Mouse (Mus musculus): Measurements from ENCODE around the gene Tgtp2. TPM values are rescaled to one million over a fixed set of nuclear protein-coding genes. Genes with fewer than 3 reads are reported as not detected.
"Not testable (repeated sequence)": the region's sequence is repeated elsewhere in the genome, so short reads cannot be mapped to it uniquely, and the experiment has no call there.

Gene Tgtp2
- not detected for total RNA-seq (2021)
- long read RNA-seq, experiment 1 = 0 reads
- long read RNA-seq, experiment 2 = 0 reads

DNA sequence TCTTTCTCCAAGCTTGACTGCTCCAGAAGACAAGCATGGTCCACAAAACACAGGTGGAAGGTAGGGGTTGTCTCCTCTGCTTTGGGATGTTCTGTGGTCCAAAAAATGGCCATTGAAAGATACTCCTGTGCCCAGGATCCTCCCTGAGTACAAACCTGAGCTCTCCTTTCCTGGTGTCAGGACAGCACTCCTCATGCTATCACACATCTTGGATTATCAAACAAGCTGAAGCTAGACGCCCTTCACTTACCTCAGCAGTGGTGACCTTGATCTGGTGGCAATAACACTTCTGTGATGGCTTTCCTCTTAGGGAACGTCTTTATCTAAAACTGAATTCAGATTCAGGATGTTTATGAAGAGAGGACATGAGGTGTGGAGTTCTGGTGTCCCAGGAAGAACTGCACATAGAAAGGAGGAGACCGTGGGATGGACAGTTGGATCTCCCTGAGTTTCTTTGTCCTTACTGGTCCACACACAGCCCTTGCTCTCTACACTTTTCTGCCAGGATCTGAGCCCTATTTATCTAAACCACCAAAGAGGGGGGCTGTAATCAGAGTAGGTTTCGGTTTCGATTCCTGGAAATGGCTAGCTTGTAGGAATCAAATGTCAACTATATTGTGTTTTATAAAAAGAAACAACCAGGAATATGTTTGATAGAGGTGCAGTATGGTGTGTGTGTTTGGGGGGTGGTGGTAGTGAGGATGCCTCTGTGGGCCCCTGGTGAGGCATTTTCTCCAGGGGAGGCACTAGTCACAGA is at the start of gene Tgtp2:
Tgtp2 (minus strand) TSS at position 494 of the 757 bp plus-strand sequence.
- DNase-seq (ENCODE audit: low spot score in 2 of 2) = not testable (repeated sequence)

DNA sequence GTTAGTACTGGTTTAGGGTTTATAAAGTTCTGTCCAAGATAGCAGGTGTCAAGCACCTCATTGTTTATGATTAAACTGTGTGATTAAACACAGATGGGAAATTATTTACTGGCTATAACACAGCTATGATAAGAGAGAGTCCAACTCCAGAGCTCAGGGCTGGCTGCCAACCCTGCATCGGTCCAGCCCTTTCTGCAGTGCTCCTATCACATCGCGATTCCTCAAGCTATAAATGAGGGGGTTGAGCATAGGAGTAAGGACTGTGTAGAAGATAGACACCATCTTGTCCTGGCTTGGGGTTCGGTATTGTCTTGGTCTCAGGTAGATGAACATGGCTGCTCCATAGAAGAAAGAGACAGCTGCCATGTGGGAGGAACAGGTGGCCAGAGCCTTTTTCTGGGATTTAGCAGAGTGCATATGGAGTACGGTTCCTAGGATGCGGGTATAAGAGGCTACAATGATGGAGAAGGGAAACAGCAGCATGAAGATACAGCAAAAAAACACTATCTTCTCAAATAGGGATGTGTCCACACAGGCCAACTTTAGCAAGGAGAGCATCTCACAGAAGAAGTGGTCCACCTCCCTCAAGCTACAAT is 48.7 kb upstream of the Tgtp2 start:
- DNase-seq (ENCODE audit: low spot score in 2 of 2) = no peak

DNA sequence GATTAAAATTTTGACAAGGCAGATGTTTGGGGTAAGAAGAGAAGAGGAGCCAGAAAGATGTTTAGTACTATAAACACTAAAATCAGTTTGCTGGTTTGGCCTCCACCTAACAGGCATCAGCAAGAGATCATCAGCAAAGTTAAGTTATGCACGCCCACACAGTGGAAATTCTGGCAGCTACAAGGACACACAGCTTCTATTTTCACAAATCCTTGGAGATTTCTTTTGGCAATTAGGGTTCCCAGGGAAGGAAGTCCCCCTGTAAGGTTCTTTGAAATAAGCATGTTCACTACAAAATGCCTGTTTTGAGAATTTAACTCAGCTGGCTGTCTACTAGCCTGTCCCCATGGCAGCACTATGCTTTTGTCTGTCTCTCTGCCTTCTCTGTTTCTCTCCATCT is 47.0 kb upstream of the Tgtp2 start:
- DNase-seq (ENCODE audit: low spot score in 2 of 2) = no peak

DNA sequence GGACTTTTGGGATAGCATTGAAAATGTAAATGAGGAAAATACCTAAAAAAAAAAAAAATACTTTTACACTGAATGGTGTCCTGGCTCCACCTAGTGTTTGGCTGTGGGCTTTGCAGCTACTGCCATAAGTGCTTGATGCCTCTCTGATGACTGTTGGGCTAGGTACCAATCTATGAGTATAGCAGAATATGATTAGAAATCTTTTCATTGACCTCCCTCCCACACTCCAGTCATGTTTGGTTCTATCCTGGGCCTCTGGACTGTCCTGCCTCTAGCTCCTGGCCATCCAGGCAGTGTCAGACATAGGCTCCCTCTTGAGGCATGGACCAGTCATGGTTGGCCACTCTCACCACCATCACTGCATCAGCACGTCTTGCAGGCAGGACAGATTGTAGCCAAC is 44.8 kb upstream of the Tgtp2 start:
- no peak for DNase-seq (ENCODE audit: low spot score in 2 of 2)

DNA sequence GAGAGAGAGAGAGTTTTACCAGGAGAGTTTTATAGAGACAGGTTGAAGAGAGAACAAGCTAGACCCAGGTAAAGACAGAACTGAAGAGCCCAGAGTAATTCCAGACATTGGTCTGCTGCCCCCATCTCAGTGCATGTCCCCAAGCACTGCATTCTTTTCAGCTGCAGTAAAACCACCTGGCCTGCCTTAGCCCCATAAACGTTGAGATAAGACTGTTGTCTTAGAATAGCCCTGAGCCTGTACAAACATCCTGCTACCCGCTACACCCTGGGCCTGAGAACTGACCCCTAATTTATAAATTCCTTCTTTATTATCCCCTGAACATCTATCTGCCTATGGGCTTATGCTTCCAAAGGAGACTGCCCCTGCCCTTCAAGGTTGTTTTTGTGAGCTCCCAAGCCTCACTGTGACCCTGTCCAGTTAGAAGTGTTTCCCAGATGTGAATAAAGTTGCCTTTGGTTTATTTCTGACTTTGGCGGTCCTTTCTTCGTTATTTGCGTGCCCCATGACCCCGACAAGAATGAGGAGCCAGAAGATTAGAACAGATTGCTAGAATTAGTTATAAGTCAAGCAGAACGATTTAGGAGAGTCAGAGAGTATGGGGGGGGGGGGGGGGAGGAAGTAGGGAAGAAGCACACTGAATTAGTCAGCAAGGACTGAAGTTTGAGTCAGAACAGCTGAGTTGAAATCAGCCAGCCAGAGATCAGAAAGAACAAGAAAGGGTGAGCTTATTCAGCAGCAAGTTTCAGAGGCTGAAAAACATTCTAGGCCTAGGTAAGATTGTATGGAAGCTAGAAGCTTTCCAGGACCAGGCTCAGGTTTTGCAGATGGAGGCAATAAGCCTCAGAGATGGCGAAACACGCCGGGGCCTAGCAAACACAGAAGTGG is 43.9 kb upstream of the Tgtp2 start:
- DNase-seq (ENCODE audit: low spot score in 2 of 2) = no peak

DNA sequence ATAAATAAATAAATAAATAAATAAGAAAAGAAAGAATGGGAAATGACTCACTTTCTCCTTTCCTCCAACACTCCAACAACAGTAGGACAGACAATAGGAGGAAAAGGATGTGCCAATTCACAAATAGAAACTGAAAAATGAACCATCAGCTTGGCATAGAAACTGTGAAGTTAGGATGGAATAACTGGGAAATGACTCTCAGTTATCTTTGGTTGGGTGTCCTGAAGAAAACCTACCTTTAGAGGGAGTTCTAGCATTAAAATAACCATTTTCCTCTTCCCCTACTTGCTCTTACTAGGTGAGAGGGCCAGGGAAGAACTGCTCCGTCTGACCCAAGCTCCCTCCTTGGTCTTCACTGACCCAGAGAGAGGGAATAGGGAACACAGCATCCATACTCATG is 41.7 kb upstream of the Tgtp2 start:
- no peak for DNase-seq (ENCODE audit: low spot score in 2 of 2)

DNA sequence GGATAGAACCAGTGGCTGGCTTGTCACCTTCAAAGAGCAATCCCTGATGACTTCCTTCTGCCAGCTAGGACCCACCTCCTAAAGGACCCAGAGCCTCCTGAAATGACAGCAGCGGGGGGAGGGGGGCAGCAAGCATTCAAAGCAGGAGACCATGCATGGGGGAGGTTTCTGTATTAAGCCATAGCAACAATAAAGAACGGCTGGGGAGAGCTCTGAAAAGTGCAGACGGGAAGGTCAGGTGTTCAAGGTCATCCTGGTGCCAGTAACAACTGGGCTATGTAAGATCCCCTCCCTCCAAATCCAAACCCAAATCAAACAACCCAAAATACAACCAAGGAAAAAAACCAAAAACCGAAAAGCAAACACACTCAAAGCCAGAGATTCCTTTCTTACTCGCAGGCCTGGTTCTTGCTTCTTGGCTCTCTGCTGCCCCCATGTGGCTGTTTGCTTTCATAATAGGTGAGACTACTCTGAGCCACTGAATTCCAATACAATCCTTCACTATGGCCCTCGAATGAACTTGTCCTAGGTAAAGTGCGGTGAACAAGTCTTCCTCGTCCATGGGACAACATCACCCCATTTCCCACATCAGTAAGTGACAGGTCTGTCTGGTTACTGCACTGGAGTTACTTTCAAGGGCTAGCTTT is 39.2 kb upstream of the Tgtp2 start:
- DNase-seq (ENCODE audit: low spot score in 2 of 2) = peak; percentile 65 to 88

DNA sequence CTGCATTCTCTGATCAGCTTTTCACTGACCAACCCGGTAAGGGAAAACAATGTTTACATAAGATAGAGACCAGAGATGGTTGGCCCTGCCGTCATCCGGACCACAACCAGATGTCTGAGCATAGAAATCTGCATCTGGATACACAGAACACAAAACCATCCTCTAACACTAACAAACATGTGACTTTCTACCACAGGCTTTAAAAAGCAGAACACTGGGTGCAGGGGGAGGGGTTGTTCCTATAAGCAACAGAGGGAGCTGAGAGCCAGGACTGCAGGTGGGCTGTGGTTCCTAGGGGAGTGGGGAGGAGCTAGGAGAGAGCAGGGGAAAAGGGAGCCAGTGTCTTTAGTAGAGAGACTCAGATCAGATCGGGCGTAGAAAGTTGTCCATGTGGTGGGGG is 37.5 kb upstream of the Tgtp2 start:
- DNase-seq (ENCODE audit: low spot score in 2 of 2) = no peak

DNA sequence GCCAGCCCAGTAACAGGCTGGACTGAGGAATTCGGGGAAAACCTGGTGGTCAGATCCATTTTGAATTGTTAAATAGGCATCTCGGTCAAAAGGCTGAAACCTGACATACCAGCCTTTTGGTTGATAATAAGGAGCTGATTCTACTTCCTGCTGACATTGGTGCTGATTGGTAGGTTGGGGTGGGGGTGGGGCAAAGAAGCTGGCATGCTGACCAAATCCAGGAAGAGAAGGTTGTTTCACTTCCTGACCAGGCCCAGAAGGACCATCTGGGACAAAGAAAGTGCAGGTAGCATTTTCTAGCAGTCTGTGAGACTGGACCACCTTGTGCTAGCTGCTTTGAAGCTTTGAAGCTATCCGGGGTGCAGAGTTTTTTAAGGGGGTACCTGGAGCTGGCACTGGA is 36.4 kb upstream of the Tgtp2 start:
- DNase-seq (ENCODE audit: low spot score in 2 of 2) = no peak

DNA sequence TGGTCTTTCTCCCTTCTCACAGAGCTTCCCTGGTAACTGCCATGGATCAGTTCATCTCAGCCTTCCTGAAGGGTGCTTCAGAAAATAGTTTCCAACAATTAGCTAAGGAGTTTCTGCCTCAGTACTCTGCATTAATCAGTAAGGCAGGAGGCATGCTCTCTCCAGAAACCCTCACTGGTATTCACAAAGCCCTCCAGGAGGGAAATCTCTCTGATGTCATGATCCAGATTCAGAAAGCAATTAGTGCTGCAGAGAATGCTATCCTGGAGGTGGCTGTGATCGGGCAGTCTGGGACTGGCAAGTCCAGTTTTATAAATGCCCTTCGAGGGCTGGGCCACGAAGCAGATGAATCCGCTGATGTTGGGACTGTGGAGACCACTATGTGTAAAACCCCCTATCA is 31.4 kb upstream of the Tgtp2 start:
- DNase-seq (ENCODE audit: low spot score in 2 of 2) = no peak

DNA sequence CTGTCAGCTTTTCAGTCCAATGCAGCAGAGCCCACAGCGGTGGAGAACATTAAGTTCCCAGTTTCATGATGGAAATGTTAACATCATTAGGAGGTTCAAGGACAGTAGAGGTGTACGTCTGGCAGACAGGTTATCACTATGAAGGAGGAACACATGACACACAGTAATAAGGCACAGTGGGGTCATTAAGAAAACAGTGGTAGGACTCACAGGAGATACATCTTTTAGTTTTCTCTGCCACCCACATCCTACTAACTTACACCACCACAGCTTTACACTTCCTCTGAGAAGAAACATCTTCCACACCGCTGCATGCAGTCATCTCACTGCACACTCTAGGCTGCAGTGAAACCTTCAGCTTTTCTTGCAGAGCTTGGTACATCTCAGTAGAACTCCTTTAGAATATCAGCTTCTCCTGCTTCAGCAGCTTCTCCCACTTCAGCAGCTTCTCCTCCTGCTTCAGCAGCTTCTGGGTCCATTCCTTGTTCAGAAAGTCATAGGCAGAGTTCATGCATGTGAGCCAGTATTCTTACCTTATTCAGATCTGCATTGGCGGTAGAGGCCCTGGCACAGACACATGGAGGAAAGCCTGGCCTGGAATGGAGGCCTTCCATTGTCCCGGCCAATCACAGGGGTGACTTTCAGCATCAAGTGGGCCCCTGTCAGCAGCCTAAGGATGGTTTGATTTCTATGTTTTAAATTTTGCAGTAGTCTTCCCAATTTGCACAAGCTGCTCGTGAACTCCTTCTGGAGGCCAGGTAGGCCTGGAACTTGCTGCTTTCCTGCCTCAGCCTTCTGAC is 30.1 kb upstream of the Tgtp2 start:
- DNase-seq (ENCODE audit: low spot score in 2 of 2) = no peak

DNA sequence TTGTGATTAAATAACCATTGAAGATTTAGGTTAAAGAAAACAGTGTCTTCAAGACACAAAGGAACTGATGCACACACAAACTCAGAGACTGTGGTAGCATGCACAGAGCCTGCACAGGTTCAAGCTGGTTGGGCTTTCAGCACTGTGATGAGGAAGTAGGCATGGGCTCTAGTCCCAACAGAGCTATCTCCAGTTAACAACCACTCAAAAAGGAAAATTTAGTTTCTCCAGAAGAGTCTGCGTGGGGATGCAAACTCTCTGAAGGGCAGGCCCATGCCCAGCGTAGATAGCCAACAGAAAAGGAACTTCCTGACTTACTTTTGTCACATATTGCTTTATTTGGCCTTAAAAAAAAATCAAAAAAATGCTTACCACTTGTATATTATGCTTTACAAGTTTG is 28.8 kb upstream of the Tgtp2 start:
- DNase-seq (ENCODE audit: low spot score in 2 of 2) = no peak

DNA sequence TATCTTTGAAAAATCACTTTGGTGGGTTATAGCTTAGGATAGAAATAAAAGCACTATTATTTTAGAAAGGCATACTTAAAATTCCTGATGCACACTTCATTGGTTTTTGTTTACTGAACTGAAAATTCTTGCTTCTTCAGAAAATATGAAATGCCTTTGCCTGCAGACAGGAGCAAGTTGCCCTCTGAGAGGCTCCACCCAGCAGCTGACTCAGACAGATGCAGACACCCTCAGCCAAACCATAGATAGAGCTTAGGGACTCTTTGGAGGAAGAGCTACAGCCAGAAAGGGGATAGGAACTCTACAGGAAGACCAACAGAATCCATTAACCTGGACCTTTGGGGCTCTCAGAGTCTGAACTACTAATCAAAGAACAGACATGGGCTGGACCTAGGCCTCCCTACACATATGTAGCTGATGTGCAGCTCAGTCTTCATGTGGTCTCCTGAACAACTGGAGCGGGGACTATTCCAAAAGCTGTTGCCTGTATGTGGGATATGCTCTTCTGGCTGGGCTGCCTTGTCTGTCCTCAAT is 28.1 kb upstream of the Tgtp2 start:
- DNase-seq (ENCODE audit: low spot score in 2 of 2) = no peak

DNA sequence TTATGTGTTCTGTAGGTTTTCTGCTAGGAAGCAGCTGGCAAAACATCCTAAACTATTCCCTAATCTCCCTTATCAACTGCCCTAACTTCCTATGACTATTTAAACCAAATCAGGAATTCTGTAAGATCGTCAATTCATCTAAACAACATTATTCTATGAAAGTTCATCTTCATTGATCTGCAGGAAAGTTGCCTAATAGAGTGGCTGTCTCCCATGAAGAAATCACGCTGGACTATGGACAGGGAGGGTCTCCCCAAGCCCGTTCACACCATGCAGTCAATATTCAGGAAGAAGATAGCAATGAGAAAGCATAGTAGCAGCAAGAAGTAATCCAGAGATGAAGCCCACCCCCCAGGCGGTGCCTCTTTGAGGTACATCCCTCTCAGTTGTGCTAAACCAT is 27.2 kb upstream of the Tgtp2 start:
- DNase-seq (ENCODE audit: low spot score in 2 of 2) = no peak

DNA sequence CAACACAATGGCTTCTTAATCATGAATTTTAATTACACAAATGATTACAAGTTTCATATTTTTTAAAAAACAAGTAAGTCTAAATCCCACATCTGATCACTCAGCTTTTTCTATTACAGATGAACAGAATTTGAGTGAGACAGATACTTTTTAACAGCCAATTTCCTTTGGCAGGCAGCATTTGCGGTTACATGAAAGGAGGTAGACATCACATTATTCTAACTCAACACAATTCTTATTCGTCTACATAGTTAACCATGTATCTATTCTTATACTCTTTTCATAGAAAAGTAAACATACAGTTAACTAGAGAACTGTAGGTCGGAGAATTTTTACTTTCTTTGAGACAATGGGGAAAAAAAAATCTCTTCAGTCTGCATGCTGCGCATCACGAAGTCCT is 26.5 kb upstream of the Tgtp2 start:
- DNase-seq (ENCODE audit: low spot score in 2 of 2) = no peak

DNA sequence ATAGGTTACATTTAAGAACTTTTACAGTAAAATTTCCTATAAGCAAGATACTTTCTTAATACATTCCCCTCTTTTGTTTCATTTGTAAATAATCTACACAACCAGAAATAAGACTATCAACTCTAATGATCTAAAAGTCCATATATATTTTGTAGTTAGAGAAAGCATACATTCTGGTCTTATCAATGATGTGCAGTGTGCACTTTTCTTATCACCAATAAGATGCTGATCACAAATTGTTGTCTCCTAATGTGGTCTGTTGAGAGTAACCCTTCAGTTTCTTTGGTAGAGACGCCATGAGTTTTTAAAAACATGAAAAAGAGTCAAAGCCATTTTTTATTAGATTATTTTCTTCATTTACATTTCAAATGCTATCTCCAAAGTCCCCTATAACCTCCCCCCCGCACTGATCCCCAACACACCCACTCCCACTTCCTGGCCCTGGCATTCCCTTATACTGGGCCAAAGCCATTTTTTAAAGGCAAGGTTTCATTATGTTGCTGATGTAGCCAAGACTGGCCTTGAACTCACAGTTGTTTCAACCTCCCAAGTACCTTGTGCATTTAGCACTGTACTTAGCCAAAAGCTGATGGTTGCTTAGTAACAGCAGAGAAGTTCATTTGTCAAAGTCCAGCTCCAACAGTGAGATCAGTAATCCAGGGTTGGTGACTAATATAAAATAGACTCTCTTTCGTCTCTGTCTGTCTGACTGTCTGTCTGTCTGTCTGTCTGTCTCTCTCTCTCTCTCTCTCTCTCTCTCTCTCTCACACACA is 25.9 kb upstream of the Tgtp2 start:
- no peak for DNase-seq (ENCODE audit: low spot score in 2 of 2)

DNA sequence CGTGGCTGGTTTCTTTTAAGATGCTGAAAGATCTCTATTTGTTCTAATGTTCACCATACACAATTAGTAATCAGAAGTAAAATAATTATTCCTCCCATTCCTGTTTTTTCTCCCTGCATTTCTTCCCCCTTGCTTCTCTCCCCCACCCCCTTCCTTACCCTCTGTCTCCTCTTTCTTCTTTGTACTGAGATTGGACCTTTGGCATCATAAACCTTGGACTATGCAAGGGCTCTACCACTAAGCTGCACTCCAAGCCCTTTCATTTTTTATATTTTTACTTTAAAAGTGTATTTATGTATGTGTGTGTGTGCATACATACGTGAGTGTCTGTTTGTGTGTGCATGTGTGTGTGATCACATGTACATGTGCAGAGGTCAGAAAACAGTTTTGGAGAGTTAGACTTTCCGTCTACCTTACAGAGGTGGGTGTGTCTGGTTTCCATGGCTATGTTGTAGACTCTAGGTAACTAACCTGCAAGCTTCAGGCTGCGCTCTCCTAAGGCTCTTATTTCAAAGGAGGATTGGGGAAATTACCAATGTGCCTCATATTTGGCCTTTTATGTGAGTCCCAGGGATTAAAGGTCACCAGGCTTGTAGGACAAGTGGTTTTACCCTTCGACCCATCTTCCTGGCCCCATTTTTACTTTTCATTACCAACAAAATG is 25.1 kb upstream of the Tgtp2 start:
- no peak for DNase-seq (ENCODE audit: low spot score in 2 of 2)

DNA sequence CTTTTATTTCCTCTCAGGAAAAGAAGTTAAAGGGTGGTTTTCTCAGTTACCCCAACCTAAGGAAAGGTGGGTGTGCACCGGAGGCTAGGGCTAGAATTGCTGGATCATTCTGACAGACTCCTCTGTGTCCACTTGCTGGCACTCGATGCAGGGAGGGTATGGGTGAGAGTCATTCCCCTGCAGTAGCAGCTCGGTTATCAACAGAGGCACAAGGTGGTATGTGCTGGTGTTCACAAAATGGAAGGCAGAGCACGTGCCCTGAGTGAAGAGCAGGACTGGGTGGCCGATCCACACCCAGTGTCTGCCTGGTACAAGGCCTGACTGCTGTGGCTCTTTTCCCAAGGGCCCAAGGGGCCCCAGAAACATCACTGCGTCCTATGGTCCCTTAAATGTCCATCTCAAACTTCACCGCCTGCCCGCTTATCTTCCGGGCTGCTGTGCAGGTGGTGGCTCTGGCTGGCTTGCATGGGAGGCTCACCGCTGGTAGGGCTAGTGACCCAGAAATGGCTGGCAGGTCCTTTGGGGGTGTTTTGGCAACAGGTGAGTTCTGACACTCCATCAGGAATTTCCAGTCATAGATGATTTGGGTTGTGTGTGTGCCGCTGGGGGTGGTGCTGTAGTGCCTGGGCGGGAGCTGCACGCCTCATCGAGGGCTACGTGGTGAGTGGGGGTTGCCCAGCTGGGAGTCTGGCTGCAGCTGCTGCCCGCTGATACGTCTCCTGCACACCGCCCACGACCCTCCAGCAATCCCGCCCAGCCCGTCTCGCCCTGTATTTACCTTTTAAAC is 24.0 kb upstream of the Tgtp2 start:
- no peak for DNase-seq (ENCODE audit: low spot score in 2 of 2)

All from gastrocnemius, postnatal 4 days (tissue).